ENCODE assay signal across 15 mouse cellular contexts in the genomic region with DNA sequence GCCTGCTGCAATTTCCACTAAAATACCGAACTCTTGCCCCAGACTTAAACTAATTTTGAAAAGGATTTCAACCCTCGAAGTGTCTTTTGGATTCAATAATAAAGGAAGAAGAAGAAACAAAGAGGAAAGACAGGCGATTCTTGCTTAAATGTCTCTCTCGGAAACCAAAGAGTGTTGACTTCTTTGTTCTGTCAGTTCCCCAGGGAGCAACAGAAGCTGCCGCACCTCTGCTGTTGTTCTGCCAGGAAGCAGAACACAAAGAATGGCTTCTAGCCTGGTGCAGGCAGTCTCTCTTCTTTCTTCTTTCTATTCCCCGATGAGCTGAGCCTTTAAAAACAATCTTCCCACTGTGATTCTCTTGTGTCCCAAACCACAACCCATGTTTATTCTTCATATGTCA.
A peak's percentile ranks its signal among the peaks of the same experiment; 100 is the strongest.
DNase-seq lines count a peak whose midpoint lies in the region; ATAC-seq and TF ChIP-seq lines count a peak whose summit lies in the region.
"Had no signal": no experiment of that assay in that cellular context is flagged by ENCODE, and none has a peak within 500 bp of the region (broad histone marks: within the 10 kb centered on the region; RNA-seq: fewer than 3 reads in every experiment).

No protein-coding gene starts in this region.

- H3K36me3 ChIP-seq in E14TG2a.4 (ENCODE audit: insufficient read depth, low read length), result no peaks in the 10 kb centered on the region
- no peaks in the 10 kb centered on the region for H3K36me3 ChIP-seq in forebrain, postnatal 0 days (ENCODE audit: insufficient read depth)
- no peaks in the 10 kb centered on the region for H3K36me3 ChIP-seq in midbrain, embryonic 15.5 days (replicated peaks)
- no peaks in the 10 kb centered on the region for H3K36me3 ChIP-seq in thymus, adult 2 months (ENCODE audit: control insufficient read depth, insufficient read depth, low read length)
- H3K36me3 ChIP-seq: G1E; heart, embryonic 15.5 days had no signal

- no peak for TF ChIP-seq CTCF in E14TG2a.4 (conservative IDR thresholded peaks at IDR 0.05; ENCODE audit: low read length)
- no peak for TF ChIP-seq CTCF in brain, embryonic 14.5 days (IDR thresholded peaks at IDR 0.05; ENCODE audit: borderline replicate concordance, extremely low read depth, insufficient read depth, insufficient read length)
- no peak for TF ChIP-seq CTCF in forebrain, postnatal 0 days (IDR thresholded peaks at IDR 0.05; ENCODE audit: low read depth)
- no peak for TF ChIP-seq CTCF in thymus, adult 2 months (IDR thresholded peaks at IDR 0.05; ENCODE audit: borderline replicate concordance, control insufficient read depth, extremely low read depth, insufficient read depth, low read length, poor library complexity)

- H3K9me3 ChIP-seq in E14TG2a.4 (ENCODE audit: low read length), result peaks cover 19% of the 10 kb centered on the region
- H3K9me3 ChIP-seq in forebrain, postnatal 0 days (ENCODE audit: low read length), result no peaks in the 10 kb centered on the region
- H3K9me3 ChIP-seq in midbrain, embryonic 15.5 days, result no peaks in the 10 kb centered on the region
- H3K9me3 ChIP-seq: G1E; heart, embryonic 15.5 days had no signal

- no peak overlapping the region for H3K4me2 ChIP-seq in forebrain, postnatal 0 days (ENCODE audit: low read depth)
- H3K4me2 ChIP-seq in midbrain, embryonic 15.5 days, result peak overlapping the region; percentile 6; the same call in 1 of the 2 replicates
- H3K4me2 ChIP-seq: heart, embryonic 15.5 days had no signal

- H3K27me3 ChIP-seq in E14TG2a.4 (ENCODE audit: insufficient read depth, low read length), result no peaks in the 10 kb centered on the region
- H3K27me3 ChIP-seq in forebrain, postnatal 0 days (ENCODE audit: insufficient read depth, low read length), result no peaks in the 10 kb centered on the region
- no peaks in the 10 kb centered on the region for H3K27me3 ChIP-seq in midbrain, embryonic 15.5 days (replicated peaks)
- no peaks in the 10 kb centered on the region for H3K27me3 ChIP-seq in thymus, adult 2 months (ENCODE audit: control insufficient read depth, insufficient read depth, low read length)
- H3K27me3 ChIP-seq: heart, embryonic 15.5 days had no signal

- ATAC-seq in forebrain, postnatal 0 days, result peak; percentile 68; the same call in 1 of the 2 replicates
- ATAC-seq in midbrain, embryonic 15.5 days (replicated peaks), result no peak

- no peak for TF ChIP-seq POLR2A in brain, embryonic 14.5 days (IDR thresholded peaks at IDR 0.05; ENCODE audit: borderline replicate concordance, extremely low read depth, insufficient read depth, insufficient read length, poor library complexity, severe bottlenecking)
- no peak for TF ChIP-seq POLR2A in thymus, adult 2 months (IDR thresholded peaks at IDR 0.05; ENCODE audit: control insufficient read depth, extremely low read depth, insufficient read depth, low read length, poor library complexity)

- peaks cover 18% of the 10 kb centered on the region for H3K4me1 ChIP-seq in E14TG2a.4 (replicated peaks; ENCODE audit: low read depth, low read length)
- no peaks in the 10 kb centered on the region for H3K4me1 ChIP-seq in forebrain, postnatal 0 days (ENCODE audit: insufficient read depth)
- peaks cover 7% of the 10 kb centered on the region; the same call in 1 of the 2 replicates for H3K4me1 ChIP-seq in midbrain, embryonic 15.5 days
- no peaks in the 10 kb centered on the region for H3K4me1 ChIP-seq in thymus, adult 2 months (replicated peaks; ENCODE audit: control insufficient read depth, insufficient read depth, low read length)
- H3K4me1 ChIP-seq: heart, embryonic 15.5 days had no signal

- peak; percentile 79 for DNase-seq in brain, embryonic 14.5 days (ENCODE audit: low read depth)
- peak; percentile 37 for DNase-seq in forebrain, postnatal 0 days
- no peak for DNase-seq in cerebellum, adult 8-10 months
- DNase-seq in thymus, adult 2 months, result no peak
- DNase-seq in thymus, postnatal 0 days (ENCODE audit: low spot score), result no peak
- DNase-seq in adrenal gland, postnatal 4 days (ENCODE audit: low spot score in 2 of 2), result no peak
- DNase-seq: adrenal gland, postnatal 14 days; cerebellum, postnatal 10 days; kidney, adult 9 months; lung, adult 18-20 months; right cerebral cortex, postnatal 25 days had no signal

- H3K4me3 ChIP-seq in E14TG2a.4 (replicated peaks; ENCODE audit: low read length), result 0 out of 2 replicates have a peak overlapping the region, but pooled peaks have one; percentile 21
- H3K4me3 ChIP-seq in forebrain, postnatal 0 days (ENCODE audit: low read depth, low read length), result no peak overlapping the region
- no peak overlapping the region for H3K4me3 ChIP-seq in midbrain, embryonic 15.5 days
- no peak overlapping the region for H3K4me3 ChIP-seq in thymus, adult 2 months (ENCODE audit: control insufficient read depth, insufficient read depth, low read length)
- H3K4me3 ChIP-seq: heart, embryonic 15.5 days had no signal

- no peak overlapping the region for H3K9ac ChIP-seq in forebrain, postnatal 0 days
- no peak overlapping the region for H3K9ac ChIP-seq in midbrain, embryonic 15.5 days
- H3K9ac ChIP-seq: heart, embryonic 15.5 days had no signal

- H3K27ac ChIP-seq in forebrain, postnatal 0 days (ENCODE audit: low read depth, low read length), result no peak overlapping the region
- H3K27ac ChIP-seq in midbrain, embryonic 15.5 days, result peak overlapping the region; percentile 42; the same call in 1 of the 2 replicates
- no peak overlapping the region for H3K27ac ChIP-seq in thymus, adult 2 months (ENCODE audit: control insufficient read depth, insufficient read depth, low read length)
- H3K27ac ChIP-seq: heart, embryonic 15.5 days had no signal

- 3% methylated on average over 6 of the region's 6 CpGs for WGBS in forebrain, postnatal 0 days
- 1% methylated on average over 6 of the region's 6 CpGs for WGBS in midbrain, embryonic 15.5 days
- WGBS in thymus, adult 2 months, result 45% methylated on average over 6 of the region's 6 CpGs

Comparison
In these comparisons a context has a peak if more than half of its experiments do, and no peak if none do; other contexts are left out.
1. DNase-seq: peak in brain, embryonic 14.5 days (single experiment) and forebrain, postnatal 0 days (single experiment); none in cerebellum, adult 8-10 months (single experiment), thymus, adult 2 months (single experiment), thymus, postnatal 0 days (single experiment) and adrenal gland, postnatal 4 days (0 of 2).